Mouse (Mus musculus): Measurements from ENCODE around the gene Ubtf.

- no peak for TF ChIP-seq CTCF (IDR thresholded peaks at IDR 0.05; ENCODE audit: insufficient read depth, low read depth, low read length)
- no peak for TF ChIP-seq POLR2A (IDR thresholded peaks at IDR 0.05; ENCODE audit: insufficient read depth, low read depth, low read length)
These were observed 32.8 kb upstream of the Ubtf start for GRCm38 (mm10) chr11:102352378-102352777.

Data from olfactory bulb, adult 2 months (tissue).